Mouse (Mus musculus) E14TG2a.4 (cell line): ENCODE measurements around the gene Fxn.

Experiments
- CTCF ChIP-seq: conservative IDR thresholded peaks from 2 replicates; pipeline ENCODE4 v1.5.1; 2014; ENCODE audit warnings: low read length
- NANOG ChIP-seq: IDR thresholded peaks from 2 replicates; pipeline ENCODE4 v1.6.1; 2014; ENCODE audit warnings: borderline replicate concordance, low read length, mixed read lengths
- POU5F1 ChIP-seq: IDR thresholded peaks from 2 replicates; pipeline ENCODE4 v1.6.1; 2014; ENCODE audit warnings: low read length, borderline replicate concordance

DNA sequence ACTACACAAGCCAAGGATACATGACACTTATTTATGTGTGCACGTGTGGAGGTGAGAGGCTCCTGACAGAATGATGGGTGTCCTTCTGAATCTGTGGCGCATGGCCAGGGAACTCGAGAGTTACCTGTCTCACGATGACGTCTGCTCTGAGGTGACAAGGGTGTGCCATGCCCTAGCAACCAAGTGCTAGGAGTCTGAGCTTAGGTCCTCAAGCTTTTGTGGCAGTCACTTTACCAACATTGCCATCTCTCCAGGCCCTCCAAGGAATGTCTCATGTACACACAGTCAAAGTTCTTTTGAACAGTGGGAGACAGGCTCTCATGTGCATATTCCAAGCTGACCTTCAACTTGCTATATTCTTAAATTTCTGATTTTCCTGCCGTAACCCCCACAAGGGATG, 22.4 kb downstream of the Fxn start:
- no peak for TF ChIP-seq CTCF
- TF ChIP-seq NANOG = no peak
- TF ChIP-seq POU5F1 = no peak
